Mouse (Mus musculus): ENCODE measurements around the gene Cxcr6. TPM values are rescaled to one million over a fixed set of nuclear protein-coding genes. Genes with fewer than 3 reads are reported as not detected.
"Not testable (repeated sequence)": the region's sequence is repeated elsewhere in the genome, so short reads cannot be mapped to it uniquely, and the experiment has no call there.

The Cxcr6 gene
- polyA plus RNA-seq, 1 experiment = not detected

DNA sequence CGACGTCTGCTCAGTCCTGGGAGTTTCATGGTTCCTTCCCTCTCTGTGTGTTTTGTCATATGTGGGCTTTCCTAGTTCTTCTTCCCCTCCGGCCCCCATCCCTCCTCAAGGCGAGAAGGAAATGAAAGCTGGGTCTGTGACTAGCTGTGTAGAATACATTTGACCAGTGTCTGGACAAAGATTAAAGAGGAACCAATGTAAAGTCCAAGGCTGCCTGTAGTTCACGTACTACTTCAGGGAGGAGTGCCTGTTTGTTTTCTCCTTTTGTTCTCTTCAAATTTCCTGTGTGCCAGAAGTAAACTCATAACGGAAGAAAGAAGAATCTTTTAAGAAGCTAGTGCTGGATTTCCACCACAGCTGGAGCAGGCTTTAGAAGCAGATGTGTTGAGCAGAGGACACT, 36.7 kb upstream of the Cxcr6 start:
- H3K4me1 ChIP-seq (ENCODE audit: control insufficient read depth, insufficient read depth, low read length) = no peaks in the 10 kb centered on the region

DNA sequence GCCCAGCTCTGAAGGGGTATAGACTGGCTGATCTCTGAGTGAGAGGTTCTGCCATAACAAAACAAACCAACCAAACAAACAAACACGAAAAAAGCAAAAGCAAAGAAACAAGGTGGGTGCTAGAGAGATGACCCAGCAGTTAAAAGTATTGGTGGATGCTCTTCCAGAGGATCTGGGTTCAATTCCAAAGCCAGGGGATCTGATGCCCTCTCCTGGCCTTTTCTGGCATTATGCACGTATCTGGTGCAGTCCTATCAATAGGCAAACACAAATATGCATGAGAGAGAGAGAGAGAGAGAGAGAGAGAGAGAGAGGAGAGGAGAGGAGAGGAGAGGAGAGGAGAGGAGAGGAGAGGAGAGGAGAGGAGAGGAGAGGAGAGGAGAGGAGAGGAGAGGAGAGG, 33.0 kb upstream of the Cxcr6 start:
- H3K27ac ChIP-seq (ENCODE audit: insufficient read depth, low read length); H3K4me3 ChIP-seq (ENCODE audit: insufficient read depth, low read length); H3K4me1 ChIP-seq (ENCODE audit: control insufficient read depth, insufficient read depth, low read length): not testable (repeated sequence)

More for the DNA sequence above, 36.7 kb upstream of the Cxcr6 start:
- TF ChIP-seq POLR2A (IDR thresholded peaks at IDR 0.05; ENCODE audit: extremely low read depth, insufficient read depth, low read length) = no peak
- no peak for TF ChIP-seq CTCF (IDR thresholded peaks at IDR 0.05; ENCODE audit: extremely low read depth, insufficient read depth, low read length)
- Histone ChIP-seq H3K4me3 (ENCODE audit: insufficient read depth, low read length) (no peak overlapping the region), H3K27ac (ENCODE audit: insufficient read depth, low read length) (no peak overlapping the region)

DNA sequence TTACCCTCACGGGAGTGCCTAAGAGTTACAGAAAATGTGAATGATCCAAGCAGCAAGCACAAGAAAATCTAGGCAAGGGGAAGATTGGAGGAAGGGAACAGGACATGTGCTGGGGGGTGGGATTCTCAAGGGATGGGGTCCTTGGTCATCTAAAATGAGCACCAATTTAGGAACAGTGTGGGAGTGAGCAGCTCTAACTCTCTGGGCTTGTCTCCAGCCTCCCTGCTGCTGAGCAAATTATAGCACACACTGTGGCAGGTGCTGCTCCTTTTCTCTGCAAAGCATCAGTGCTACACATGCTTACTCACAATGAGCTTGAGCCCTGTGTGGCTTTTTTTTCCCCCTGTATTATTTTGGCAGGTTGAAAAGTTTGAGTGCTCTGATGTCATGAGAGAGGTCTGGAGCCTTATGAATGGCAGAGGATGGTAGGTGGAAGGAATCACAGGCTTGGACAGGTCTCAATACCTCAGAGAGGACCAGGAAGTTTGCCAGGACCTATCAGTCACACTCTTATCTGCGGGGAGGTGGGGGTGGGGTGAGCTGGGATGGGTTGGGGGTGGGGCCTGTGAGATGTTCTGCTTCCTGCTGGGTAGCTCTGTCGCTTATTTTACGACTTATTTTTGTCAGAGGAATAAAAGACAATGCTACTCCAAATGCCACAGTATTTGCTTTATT, 17.3 kb upstream of the Cxcr6 start:
- Histone ChIP-seq H3K4me1 (ENCODE audit: control insufficient read depth, insufficient read depth, low read length) (peaks cover 1% of the 10 kb centered on the region; the same call in 1 of the 2 replicates), H3K4me3 (ENCODE audit: insufficient read depth, low read length) (no peak overlapping the region)
- no peak for TF ChIP-seq CTCF (IDR thresholded peaks at IDR 0.05; ENCODE audit: extremely low read depth, insufficient read depth, low read length)
- TF ChIP-seq POLR2A (IDR thresholded peaks at IDR 0.05; ENCODE audit: extremely low read depth, insufficient read depth, low read length) = no peak

DNA sequence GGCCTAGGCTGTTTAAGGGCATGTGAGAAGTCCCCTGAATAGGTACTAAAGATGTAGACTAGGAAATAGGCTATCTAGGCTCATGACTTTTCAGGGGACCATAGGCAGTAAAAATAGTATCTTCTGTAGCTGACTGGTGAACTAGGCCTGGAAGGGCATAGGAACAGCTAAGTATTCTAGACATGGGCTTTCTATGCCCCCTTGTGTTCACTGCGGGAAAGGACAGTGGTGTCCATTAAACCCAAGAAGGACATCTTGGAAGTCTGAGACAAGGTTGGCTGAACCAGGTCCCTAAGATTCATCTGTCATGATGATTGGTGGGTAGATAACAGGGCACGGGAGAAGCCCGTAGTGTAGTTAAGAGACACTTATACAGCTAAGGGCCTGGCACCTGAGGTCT, 10.1 kb upstream of the Cxcr6 start:
- peak; percentile 67 for TF ChIP-seq CTCF (IDR thresholded peaks at IDR 0.05; ENCODE audit: extremely low read depth, insufficient read depth, low read length)
- no peak for TF ChIP-seq POLR2A (IDR thresholded peaks at IDR 0.05; ENCODE audit: extremely low read depth, insufficient read depth, low read length)
- H3K4me1 ChIP-seq (ENCODE audit: control insufficient read depth, insufficient read depth, low read length) = no peaks in the 10 kb centered on the region
- H3K4me3 ChIP-seq (ENCODE audit: insufficient read depth, low read length) = no peak overlapping the region
- no peak overlapping the region for H3K27ac ChIP-seq (ENCODE audit: insufficient read depth, low read length)

More for the DNA sequence above, 17.3 kb upstream of the Cxcr6 start:
- H3K27ac ChIP-seq (ENCODE audit: insufficient read depth, low read length) = no peak overlapping the region

DNA sequence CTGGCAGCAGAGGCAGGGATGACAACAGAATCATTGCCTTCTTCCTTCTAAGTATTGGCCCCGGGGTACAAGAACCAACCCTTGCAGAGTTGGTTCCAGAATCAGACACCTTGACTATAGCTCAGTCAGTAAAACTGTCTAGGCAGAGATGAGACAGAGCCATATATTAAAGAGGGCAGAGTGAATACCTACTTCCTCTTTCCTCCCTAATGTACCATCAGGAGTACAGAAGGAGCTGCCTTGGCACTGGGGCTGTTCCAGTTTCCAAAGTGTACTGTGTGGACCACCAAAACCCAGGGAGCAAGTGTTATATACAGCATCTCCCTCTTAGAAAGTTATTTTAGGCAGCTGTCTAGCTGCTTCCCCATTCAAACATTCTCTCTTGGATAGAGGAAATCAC, 4.7 kb upstream of the Cxcr6 start:
- H3K27ac ChIP-seq (ENCODE audit: insufficient read depth, low read length) = no peak overlapping the region
- no peak overlapping the region for H3K4me3 ChIP-seq (ENCODE audit: insufficient read depth, low read length)
- no peak for TF ChIP-seq POLR2A (IDR thresholded peaks at IDR 0.05; ENCODE audit: extremely low read depth, insufficient read depth, low read length)
- no peak for TF ChIP-seq CTCF (IDR thresholded peaks at IDR 0.05; ENCODE audit: extremely low read depth, insufficient read depth, low read length)
- no peaks in the 10 kb centered on the region for H3K4me1 ChIP-seq (ENCODE audit: control insufficient read depth, insufficient read depth, low read length)

DNA sequence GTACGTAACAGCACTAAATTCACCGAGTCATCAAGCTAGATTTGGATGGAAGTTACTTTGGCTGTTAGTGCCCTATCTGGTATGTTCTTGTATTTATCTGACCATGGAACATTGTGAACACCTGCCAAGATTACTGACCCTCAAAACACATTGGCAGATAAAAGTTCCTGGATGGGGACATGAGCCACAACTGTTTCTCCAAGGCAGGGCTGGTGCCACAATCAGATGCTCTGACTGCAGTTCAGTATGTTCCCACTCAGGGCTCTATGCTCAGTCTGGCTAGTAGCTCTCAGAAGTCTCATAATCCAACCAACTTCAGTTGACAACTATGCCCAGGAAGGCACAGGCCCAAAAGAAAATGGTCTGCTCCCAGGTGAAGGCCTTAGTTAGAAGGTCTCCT, 3.9 kb upstream of the Cxcr6 start:
- TF ChIP-seq POLR2A (IDR thresholded peaks at IDR 0.05; ENCODE audit: extremely low read depth, insufficient read depth, low read length) = no peak
- no peak for TF ChIP-seq CTCF (IDR thresholded peaks at IDR 0.05; ENCODE audit: extremely low read depth, insufficient read depth, low read length)
- Histone ChIP-seq H3K27ac (ENCODE audit: insufficient read depth, low read length) (no peak overlapping the region), H3K4me1 (ENCODE audit: control insufficient read depth, insufficient read depth, low read length) (no peaks in the 10 kb centered on the region), H3K4me3 (ENCODE audit: insufficient read depth, low read length) (no peak overlapping the region)

DNA sequence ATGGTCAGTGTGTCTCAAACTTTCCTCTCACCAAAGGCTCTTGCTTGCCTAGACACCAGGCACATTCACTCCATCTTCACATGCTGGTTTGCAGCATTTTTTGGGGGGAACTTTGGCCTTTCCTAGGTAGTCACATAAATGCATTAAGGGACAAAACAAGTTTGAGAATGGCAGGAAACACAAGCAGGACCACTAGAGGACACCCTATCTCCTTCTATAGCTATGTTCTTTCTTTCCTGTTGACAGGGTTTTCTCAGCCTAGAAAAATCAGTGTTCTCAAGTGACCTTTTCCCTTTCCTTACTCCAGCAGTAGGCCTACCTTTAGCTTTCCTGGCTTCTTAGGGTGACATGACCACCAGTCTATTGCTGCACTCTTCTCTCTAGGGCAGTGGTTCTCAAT, 3.4 kb upstream of the Cxcr6 start:
- no peak for TF ChIP-seq POLR2A (IDR thresholded peaks at IDR 0.05; ENCODE audit: extremely low read depth, insufficient read depth, low read length)
- TF ChIP-seq CTCF (IDR thresholded peaks at IDR 0.05; ENCODE audit: extremely low read depth, insufficient read depth, low read length) = no peak

DNA sequence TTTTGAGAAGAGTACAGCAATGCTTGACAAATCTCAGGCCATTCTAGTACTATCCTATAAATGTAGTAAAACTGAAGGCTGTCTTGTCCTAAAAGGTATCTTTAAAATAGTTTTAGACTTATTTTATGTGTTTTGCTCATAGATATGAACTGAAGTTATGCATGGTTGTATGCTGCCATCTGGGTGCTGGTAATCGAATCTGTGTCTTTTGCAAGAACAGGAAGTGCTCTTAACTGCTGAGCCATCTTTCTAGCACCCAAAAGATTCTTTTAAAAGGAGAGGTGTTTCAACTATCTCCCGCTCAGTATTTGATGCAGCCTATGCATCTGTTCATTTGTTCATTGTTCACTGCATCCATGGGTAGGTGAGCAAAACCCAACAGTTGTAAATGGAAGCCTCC, 1.0 kb upstream of the Cxcr6 start:
- H3K4me1 ChIP-seq (ENCODE audit: control insufficient read depth, insufficient read depth, low read length) = no peaks in the 10 kb centered on the region
- no peak overlapping the region for H3K27ac ChIP-seq (ENCODE audit: insufficient read depth, low read length)
- H3K4me3 ChIP-seq (ENCODE audit: insufficient read depth, low read length) = no peak overlapping the region
- no peak for TF ChIP-seq POLR2A (IDR thresholded peaks at IDR 0.05; ENCODE audit: extremely low read depth, insufficient read depth, low read length)
- TF ChIP-seq CTCF (IDR thresholded peaks at IDR 0.05; ENCODE audit: extremely low read depth, insufficient read depth, low read length) = no peak

More for the DNA sequence above, 3.4 kb upstream of the Cxcr6 start:
- Histone ChIP-seq H3K27ac (ENCODE audit: insufficient read depth, low read length) (no peak overlapping the region), H3K4me3 (ENCODE audit: insufficient read depth, low read length) (no peak overlapping the region), H3K4me1 (ENCODE audit: control insufficient read depth, insufficient read depth, low read length) (no peaks in the 10 kb centered on the region)

DNA sequence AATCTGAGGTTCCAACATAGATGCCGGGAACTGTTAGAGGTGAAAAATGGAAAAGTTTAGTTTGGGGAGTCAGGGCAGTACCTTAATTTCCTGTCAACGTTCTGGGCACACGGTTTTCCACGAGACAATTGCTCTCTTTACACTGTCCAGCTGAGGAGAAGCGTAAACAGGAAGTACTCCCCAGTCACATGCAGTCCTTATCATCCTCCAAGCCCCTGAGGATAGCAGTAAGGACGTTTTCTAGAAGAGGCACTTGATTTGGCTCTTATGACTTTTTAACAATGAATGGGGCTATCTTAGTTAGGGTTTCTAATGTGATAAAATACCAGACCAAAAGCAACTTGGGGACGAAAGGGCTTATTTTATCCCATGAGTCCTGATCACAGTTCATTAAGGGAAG, 2.3 kb downstream of the Cxcr6 start:
- no peak overlapping the region for H3K27ac ChIP-seq (ENCODE audit: insufficient read depth, low read length)
- no peaks in the 10 kb centered on the region for H3K4me1 ChIP-seq (ENCODE audit: control insufficient read depth, insufficient read depth, low read length)
- TF ChIP-seq POLR2A (IDR thresholded peaks at IDR 0.05; ENCODE audit: extremely low read depth, insufficient read depth, low read length) (no peak), CTCF (IDR thresholded peaks at IDR 0.05; ENCODE audit: extremely low read depth, insufficient read depth, low read length) (no peak)
- no peak overlapping the region for H3K4me3 ChIP-seq (ENCODE audit: insufficient read depth, low read length)

DNA sequence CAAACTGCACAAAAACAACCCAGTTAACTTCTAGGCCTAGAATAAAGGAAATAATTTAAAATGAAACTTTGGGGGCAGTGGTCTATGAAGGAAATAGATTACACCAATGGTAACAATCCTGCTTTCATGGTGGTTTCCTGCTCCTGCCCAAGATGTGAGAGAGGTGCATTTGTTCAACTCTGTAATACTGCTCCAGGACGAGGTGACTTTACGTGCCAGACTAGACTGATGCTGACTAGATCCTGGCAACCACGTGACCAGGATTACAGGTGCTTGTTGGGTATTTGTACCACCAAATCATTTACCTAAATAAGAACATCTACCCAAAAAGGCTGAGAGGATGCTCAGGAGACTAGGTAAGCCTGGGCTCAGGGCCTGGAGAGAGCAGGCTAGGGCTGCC, 5.6 kb downstream of the Cxcr6 start:
- H3K27ac ChIP-seq (ENCODE audit: insufficient read depth, low read length) = no peak overlapping the region
- H3K4me1 ChIP-seq (ENCODE audit: control insufficient read depth, insufficient read depth, low read length) = no peaks in the 10 kb centered on the region
- no peak for TF ChIP-seq POLR2A (IDR thresholded peaks at IDR 0.05; ENCODE audit: extremely low read depth, insufficient read depth, low read length)
- TF ChIP-seq CTCF (IDR thresholded peaks at IDR 0.05; ENCODE audit: extremely low read depth, insufficient read depth, low read length) = no peak
- H3K4me3 ChIP-seq (ENCODE audit: insufficient read depth, low read length) = no peak overlapping the region

Data from cortical plate, adult 2 months (tissue).